Mouse (Mus musculus): ENCODE results near the gene Hist1h3e.
"Not testable (repeated sequence)": the region's sequence is repeated elsewhere in the genome, so short reads cannot be mapped to it uniquely, and the experiment has no call there.

Gene Hist1h3e

GRCm38 (mm10) chr13:23583387-23584068 is 21.4 kb upstream of the Hist1h3e start:
- DNase-seq (ENCODE audit: low read depth, low spot score) = no peak

GRCm38 (mm10) chr13:23582219-23583056 is 20.3 kb upstream of the Hist1h3e start:
- no peak for DNase-seq (ENCODE audit: low read depth, low spot score)

DNA sequence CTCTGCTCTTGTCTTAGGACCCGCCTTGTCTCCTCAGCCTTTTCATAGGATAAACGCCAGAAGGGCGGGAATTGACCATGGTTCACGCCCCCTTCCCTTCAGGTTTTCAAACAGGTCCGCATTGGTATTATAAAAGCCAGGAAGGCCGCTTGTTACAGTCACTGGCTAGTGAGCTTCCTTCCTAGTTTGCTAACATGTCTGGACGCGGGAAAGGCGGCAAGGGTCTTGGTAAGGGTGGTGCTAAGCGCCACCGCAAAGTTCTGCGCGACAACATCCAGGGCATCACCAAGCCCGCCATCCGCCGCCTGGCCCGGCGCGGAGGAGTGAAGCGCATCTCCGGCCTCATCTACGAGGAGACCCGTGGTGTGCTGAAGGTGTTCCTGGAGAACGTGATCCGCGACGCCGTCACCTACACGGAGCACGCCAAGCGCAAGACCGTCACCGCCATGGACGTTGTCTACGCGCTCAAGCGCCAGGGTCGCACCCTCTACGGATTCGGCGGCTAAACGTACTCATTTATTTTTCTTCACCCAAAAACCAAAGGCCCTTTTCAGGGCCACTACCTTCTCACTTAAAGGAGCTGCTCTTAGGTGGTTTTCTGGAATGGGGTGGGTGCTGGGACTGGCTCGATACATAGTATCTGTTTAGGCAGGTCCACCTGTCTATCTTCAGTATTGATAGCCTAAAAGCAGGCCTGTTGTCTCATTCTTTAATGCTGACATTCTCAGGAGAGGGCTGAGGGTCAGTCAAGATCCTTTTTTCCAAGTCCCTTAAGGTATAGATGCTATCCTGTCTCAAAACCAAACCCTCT is 19.4 kb upstream of the Hist1h3e start, which contains the start of gene Hist1h4d:
Gene Hist1h4d (plus strand): TSS at position 191 of the 811 bp plus-strand sequence.
- peak; percentile 98 for DNase-seq (ENCODE audit: low read depth, low spot score)

- no peak for DNase-seq (ENCODE audit: low read depth, low spot score)
Measured at GRCm38 (mm10) chr13:23577835-23578234, 15.7 kb upstream of the Hist1h3e start.

DNA sequence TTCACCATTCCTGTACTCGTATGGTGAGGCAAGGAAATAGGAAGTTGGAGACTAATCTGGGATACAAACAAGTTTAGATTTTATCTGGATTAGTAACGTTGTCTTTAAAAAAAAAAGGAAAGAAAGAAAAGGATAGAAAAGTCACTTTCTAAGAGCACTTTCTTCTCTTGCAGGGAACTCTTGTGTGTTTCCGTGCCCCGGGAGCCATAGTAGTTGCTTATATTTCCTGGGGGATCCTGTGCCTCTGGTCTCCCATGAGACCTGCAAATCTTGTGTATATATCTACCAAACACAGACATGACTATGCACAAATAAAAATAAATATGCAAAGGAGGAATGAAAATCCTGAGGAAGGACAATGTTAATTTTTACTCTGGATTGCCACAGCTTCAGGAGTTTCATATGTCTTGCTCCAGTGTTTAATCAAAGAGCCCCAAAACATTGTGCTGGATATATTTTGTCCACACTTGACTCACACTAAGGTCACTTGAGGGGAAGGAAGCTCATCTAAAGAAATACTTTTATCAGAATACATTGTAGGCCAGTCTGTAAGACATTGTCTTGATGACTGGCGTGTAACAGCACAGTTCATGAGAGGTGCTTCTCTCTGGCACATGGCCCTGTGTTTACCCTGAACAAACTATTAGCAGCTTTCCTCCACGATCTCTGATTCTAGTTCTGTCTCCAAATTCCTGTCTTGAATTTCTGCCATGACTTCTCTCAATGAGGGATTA is 14.9 kb upstream of the Hist1h3e start:
- DNase-seq (ENCODE audit: low read depth, low spot score) = no peak

DNA sequence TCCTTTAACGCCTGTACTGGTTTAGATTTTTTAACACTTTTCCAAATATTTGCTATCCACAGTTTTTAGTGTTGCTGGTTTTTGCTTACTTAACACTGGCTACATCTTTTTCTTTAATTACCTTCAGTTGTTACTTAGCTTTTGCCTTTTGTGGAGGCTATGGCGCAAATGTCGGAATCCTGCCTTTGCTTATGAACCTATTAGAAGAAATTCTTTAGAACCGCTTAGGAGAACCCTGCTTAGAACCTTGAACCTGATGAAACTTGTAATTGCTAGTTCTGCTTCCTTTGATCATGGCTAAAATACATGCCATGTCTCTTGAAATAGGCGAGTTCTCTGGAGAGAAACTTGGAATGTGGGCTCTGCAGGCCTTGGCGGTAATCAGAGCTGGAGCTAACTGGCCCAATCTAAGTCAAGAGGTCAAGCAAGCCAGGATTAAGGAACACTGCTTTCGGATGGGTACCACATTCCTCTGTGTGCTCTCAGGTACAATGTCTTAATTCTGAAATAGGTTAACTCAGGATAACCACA is 14.2 kb upstream of the Hist1h3e start:
- DNase-seq (ENCODE audit: low read depth, low spot score) = no peak

DNA sequence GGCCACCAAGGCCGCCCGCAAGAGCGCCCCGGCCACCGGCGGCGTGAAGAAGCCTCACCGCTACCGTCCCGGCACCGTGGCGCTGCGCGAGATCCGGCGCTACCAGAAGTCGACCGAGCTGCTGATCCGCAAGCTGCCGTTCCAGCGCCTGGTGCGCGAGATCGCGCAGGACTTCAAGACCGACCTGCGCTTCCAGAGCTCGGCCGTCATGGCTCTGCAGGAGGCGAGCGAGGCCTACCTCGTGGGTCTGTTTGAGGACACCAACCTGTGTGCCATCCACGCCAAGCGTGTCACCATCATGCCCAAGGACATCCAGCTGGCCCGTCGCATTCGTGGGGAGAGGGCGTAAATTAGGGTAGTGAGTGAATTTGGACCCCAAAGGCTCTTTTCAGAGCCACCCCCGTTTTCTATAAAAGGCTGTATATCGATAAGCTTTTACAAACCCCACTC is 13.7 kb upstream of the Hist1h3e start:
- DNase-seq (ENCODE audit: low read depth, low spot score) = not testable (repeated sequence)

GRCm38 (mm10) chr13:23575271-23575851 is 13.2 kb upstream of the Hist1h3e start, which contains the start of gene Hist1h3d:
Hist1h3d (plus strand) TSS chr13:23575763.
- peak; percentile 87 for DNase-seq (ENCODE audit: low read depth, low spot score)

DNA sequence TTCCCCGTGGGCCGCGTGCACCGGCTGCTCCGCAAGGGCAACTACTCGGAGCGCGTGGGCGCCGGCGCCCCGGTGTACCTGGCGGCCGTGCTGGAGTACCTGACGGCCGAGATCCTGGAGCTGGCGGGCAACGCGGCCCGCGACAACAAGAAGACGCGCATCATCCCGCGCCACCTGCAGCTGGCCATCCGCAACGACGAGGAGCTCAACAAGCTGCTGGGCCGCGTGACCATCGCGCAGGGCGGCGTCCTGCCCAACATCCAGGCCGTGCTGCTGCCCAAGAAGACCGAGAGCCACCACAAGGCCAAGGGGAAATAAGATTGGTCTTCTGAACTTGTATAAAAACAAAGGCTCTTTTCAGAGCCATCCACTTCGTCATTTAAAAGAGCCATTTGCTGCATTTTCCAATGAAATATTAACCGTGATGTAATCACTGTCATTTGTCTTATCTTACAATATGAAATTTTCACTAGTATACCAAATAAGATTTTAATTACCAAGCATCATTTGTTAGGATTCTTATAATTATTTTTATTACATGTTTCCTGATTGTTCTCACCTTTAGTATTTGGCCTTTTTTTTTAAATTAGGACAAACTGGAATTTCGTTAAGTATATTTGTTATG is 12.5 kb upstream of the Hist1h3e start:
- not testable (repeated sequence) for DNase-seq (ENCODE audit: low read depth, low spot score)

GRCm38 (mm10) chr13:23573898-23574524 is 11.8 kb upstream of the Hist1h3e start, which contains the start of the genes Hist1h2bf and Hist1h2ad:
Hist1h2bf (minus strand) TSS chr13:23574196.
Hist1h2ad (plus strand) TSS chr13:23574381.
- peak; percentile 99 for DNase-seq (ENCODE audit: low read depth, low spot score)

- DNase-seq (ENCODE audit: low read depth, low spot score) = not testable (repeated sequence)
Measured at GRCm38 (mm10) chr13:23573034-23573897, 11.1 kb upstream of the Hist1h3e start.

GRCm38 (mm10) chr13:23572218-23573033 is 10.3 kb upstream of the Hist1h3e start:
- DNase-seq (ENCODE audit: low read depth, low spot score) = no peak

DNA sequence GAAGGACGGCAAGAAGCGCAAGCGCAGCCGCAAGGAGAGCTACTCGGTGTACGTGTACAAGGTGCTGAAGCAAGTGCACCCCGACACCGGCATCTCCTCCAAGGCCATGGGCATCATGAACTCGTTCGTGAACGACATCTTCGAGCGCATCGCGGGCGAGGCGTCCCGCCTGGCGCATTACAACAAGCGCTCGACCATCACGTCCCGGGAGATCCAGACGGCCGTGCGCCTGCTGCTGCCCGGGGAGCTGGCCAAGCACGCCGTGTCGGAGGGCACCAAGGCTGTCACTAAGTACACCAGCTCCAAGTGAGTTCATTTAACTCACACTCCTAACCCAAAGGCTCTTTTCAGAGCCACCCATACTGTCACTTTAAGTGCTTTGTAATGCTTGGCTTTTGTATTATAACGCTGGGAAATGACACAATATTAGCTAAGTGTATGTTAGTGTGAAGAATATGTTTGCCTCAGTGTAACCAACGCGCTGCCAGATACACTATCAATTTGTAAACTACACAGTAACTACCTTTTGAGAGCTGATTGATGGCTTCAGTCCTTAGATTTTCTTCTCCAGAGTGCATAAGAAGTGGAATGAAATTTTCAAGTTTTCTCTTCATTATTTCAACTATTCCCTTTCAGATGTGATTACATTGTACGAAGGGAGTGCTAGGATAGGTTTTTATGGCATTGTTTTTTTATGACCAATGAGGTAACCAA is 9.5 kb upstream of the Hist1h3e start:
- DNase-seq (ENCODE audit: low read depth, low spot score) = not testable (repeated sequence)

GRCm38 (mm10) chr13:23571022-23571503 is 8.9 kb upstream of the Hist1h3e start, which contains the start of the genes Hist1h2ae and Hist1h2bg:
Hist1h2ae (minus strand) TSS chr13:23571220.
Hist1h2bg (plus strand) TSS chr13:23571396.
- peak; percentile 99 for DNase-seq (ENCODE audit: low read depth, low spot score)

- DNase-seq (ENCODE audit: low read depth, low spot score) = not testable (repeated sequence)
Measured at GRCm38 (mm10) chr13:23570261-23571021, 8.3 kb upstream of the Hist1h3e start.

DNA sequence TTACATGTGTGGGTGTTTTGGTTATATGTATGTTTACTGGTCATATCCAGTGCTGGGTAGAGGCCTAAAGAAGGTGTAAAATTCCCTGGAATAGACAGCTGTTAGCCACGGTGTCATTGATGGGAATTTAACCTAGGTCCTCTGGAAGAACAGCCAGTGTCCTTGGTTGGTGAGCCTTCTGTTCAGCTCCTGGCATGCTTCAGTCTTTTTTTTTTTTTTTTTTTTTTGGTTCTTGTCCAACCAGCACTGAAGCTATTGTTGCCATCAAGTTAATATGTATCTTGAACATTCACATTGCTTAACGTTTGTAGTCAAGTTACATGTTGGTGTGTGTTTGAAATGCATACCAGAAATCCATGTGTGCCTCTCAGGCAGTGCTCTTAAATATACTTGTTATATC is 2.3 kb upstream of the Hist1h3e start:
- DNase-seq (ENCODE audit: low read depth, low spot score) = no peak
